Mouse (Mus musculus): ENCODE results near the gene Smad9.

Gene Smad9

GRCm38 (mm10) chr3:54755145-54756041 lies at the start of gene Smad9:
Gene Smad9 (plus strand): TSS chr3:54755582.
- peak; percentile 64 for DNase-seq

DNA sequence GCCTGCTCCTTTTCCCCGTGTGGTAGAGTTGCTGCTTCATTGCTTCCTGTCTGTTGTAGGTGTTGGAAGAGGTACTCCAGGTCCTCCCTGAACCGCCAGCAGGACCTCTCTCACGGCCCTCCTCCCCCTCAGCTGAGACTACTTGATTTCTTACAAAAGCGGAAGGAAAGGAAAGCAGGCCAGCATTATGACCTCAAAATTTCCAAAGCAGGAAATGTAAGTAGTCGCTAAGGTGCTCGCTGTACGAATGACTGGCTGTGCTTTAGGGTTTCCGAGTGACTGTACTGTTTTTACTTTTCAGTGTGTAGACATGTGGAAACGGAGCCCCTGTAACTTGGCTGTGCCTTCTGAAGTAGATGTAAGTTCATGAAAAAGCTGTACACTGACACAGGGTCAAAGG lies 46.4 kb upstream of the Smad9 start:
- no peak for DNase-seq

- DNase-seq: no peak
Observed at GRCm38 (mm10) chr3:54714253-54714652, 41.1 kb upstream of the Smad9 start, which contains the start of gene Gm21958. Gene Gm21958 (minus strand): TSS chr3:54714353.

DNA sequence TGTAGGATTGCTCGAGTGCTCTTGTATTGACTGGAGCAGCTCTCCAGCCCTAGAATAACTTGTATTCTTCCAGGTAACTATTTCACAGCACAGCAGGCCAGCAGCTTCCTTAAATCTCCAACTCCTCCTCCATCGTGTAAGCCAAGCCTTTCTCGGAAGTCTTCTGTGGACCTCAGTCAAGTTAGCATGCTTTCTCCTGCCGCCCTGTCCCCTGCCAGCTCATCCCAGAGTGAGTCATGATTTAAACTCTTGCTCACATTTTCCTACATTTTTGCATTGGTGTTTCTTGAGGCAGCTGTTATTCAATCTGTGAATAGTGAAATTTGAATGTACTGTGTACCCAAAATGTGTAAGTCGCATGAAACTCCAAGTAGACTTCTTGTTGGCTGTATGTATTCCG lies 39.9 kb upstream of the Smad9 start:
- DNase-seq: no peak

GRCm38 (mm10) chr3:54717348-54717747 lies 38.0 kb upstream of the Smad9 start:
- DNase-seq: no peak

- no peak for DNase-seq
Observed at GRCm38 (mm10) chr3:54718947-54719346, 36.4 kb upstream of the Smad9 start.

DNA sequence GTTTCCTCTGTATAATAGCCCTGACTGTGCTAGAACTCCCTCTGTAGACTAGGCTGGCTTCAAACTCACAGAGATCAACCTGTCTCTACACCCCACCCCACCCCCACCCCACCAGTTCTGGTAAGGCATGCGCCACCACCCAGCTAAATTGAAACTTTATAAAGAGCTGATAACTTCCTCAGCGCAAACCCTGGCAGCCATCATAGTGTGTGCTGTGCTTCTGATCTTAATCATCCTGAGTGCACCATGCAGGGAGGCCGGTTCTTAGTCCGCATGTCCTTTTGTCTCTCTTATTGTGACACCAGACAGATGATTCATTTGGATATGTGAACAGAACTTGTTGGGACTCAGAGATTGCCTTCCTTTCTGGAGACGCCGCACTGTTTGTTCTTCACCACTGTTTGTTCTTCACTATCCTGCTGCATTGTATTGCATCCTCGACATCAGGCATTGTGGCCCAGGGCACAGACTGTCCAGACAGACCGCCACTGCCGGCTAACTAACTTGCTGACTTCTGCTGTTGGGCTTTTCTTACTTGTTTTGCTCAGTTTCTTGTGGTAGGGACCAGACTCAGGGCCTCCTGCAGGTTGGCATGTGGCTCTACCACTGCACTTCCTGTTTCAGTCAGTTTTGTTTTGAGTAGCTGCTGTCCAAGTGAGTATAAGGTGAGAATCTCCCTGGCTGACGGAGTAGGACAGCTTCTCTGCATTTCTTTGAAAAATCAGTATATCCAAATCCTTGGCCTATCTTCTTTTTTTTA lies 31.5 kb upstream of the Smad9 start:
- no peak for DNase-seq

DNA sequence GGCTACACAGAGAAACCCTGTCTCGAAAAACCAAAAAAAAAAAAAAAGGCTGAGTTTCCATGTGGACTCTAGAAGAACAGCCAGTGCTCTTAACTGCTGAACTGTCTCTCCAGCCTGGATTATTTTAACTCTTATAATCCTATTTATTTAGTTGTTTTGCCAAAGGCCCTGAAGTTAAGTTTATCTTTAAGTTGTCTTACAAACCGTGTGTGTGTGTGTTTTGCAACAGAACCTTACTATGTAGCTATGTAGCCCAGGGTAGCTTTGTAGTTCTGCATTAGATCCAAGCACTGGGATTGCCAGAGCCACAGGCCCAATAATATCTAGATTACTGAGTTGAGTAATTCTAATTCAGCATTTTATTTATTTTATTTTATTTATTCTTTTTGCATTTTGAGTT lies 30.0 kb upstream of the Smad9 start:
- no peak for DNase-seq

GRCm38 (mm10) chr3:54727588-54727987 lies 27.8 kb upstream of the Smad9 start:
- DNase-seq: no peak

GRCm38 (mm10) chr3:54728100-54728499 lies 27.3 kb upstream of the Smad9 start:
- no peak for DNase-seq

DNA sequence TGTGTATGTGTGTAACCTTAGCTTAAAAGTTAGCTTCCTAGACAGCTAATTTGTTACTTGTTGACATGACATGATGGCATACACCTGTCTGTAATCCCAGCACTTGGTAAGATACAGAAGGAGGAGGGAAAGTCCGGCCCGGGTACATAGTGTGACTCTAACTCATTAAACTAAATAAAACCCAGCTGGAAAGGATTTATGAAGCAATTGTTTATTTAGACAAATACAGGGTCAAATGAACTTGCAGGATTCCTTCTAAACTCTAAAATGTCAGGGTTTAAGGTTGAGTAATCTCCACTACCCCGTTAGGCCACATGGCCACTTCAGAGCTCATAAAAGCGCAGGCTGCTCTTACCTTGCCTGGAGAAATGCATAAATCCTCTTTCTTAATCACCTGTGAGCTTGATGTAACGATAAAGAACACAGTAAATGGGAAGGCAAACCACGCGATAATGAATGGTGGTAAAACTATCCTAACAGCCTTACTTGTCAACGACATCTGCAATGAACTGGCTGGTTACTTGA lies 23.7 kb upstream of the Smad9 start:
- DNase-seq: no peak

DNA sequence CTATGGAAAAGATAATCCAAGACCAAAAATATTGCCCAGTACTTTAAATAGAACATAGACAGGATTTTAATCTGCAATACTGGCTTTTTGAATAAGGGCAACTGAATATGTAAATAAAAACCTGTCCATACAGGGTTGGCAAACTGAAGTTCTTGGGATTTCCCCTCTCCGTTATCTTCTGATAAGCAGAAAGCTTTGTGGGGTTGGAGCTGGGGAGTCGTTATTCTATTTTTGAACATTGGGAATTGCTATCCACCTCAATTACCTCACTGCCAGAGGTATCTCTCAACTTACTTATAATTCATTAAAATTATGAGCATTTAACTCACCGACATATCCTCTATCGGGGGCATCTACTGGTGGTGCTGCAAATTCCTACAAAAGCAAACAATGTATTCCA lies 23.0 kb upstream of the Smad9 start:
- DNase-seq: no peak

DNA sequence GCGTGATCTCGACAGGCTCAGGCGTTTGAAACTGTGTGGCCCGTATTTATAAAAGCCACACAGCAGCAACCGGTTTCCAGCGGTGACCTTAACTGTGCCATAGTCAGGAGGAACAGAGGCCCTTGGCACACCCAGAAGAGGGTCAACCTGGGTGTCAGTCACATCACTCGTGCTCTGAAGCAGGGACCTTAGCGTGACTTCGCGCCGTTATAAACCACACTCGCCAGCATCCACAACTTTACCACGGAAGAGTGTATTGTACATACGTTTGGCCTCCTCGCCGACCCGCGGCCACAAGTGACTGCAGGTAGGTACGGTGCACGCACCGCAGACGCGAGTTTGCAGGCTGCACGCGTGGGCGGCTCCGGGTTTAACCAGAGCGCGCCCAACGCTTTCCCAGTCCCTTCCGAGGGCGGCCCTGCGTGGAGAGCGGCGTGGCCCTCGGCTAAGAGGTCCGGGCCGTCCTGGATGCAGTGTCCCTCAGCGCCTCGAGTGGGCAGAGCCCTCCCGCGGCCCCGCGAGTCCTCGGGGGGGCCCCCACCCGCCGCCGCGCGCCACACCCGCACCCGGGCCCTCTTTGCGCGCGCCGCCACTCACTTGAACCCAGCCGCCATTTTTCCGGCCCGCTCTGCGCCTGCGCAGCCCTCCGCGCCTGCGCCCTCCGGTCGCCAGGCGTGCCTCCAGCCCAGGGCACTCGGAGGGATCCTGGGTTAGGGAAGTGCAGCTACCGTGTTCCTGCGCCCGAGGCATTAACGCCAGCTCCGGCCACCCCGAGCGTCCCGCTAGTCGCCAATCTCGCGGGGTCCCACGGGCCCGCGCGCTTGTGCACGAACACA lies 20.8 kb upstream of the Smad9 start:
- DNase-seq: peak; percentile 90

- peak; percentile 92 for DNase-seq
Observed at GRCm38 (mm10) chr3:54735247-54736046, 19.9 kb upstream of the Smad9 start, which contains the start of the genes Exosc8 and Alg5. Gene Exosc8 (minus strand): TSS chr3:54735393. Gene Alg5 (plus strand): TSS chr3:54735539.

- no peak for DNase-seq
Observed at GRCm38 (mm10) chr3:54736101-54736927, 19.1 kb upstream of the Smad9 start.

DNA sequence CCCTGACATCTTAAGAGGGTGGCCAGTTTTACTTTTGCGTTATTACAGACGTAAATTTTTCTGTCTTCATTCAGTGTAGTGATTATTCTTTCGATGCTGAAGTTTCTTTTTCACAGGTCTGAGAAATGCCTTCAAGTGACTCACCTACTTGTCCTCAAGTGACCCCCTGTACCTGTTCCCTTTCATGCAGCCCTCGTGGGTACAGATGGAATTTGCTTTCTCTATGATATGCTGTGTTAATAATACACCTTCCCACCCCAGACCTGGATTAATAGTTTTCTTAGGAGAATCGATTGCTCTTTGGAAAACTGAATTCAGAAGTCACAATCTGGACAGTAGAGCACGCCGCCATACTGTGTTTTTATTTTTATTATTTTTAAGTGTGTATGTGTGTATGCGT lies 18.1 kb upstream of the Smad9 start:
- DNase-seq: no peak

- DNase-seq: no peak
Observed at GRCm38 (mm10) chr3:54741965-54742364, 13.4 kb upstream of the Smad9 start.

DNA sequence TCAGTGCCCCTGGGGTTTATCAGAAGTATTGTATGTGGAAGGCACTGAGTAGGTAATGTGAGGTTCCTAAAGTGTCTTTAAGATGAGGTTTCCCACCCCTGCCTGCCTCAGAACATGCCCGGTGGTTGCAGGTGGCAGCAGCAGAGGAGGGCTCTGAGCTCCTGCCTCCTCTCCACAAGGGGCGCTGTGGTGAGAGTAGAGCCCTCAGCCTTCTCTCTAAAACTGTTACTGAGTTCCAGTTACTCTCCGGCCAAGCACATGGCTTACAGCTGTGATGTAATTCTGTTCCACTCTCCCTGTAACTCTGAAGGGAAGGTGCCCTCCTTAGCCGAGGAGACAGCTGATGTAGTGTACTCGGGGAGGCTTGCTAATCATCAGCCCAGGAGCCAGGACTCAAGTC lies 9.6 kb upstream of the Smad9 start:
- peak; percentile 34 for DNase-seq

DNA sequence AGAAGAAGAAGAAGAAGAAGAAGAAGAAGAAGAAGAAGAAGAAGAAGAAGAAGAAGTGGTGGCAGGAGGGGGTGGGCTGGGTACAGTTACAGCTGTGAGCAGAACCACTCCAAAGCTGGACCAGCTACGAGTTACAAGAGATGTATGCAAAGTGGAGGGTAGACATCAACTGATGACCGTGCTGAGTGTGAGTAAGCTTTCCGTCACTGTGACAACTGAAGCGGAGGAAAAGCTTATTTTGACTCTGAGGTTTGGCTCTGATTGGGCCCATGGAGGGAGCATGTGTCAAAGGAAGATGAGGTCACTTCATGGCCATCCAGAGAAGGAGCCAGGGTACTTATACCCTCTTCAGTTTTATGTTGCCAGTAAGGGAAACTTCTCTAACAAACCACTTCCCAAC lies 2.0 kb upstream of the Smad9 start:
- DNase-seq: no peak

DNA sequence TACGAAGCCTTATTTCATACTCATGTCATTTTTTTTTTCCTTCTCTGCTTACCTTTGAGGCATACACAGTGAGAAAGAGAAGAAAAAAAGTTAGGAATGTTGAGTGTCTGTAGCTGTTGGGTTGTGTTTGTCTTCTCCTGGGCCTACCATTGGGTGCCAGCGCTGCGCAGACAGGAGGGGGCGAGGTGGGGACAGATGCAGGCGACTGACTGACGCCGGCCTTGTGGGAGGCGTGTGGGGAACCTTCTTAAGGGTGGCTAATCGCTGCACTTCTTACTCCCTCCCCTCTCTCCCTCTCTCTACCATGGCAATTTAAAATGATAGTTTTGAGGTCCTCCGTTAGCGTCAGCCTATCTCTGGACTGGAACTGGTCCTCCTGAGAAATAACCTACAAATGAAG lies 676 bp downstream of the Smad9 start:
- peak; percentile 51 for DNase-seq

DNA sequence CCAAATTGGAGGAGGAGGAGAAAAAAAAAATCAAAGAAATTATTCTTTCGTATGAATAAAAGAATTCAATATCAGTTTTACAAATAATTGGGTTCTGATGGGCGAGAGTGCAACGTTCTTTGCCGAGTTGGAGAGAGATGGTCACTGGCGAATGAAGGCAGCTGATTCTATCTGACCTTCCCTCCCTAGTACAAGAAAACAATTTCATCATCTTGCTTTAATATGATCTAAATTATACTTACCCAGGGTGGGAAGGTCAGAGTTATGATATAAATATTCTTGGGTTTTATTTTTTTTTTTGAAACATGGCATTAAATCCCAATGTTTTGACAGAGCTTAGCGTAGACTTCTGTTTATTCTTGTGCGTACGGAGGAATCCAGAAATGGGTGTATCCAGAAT lies 2.1 kb downstream of the Smad9 start:
- no peak for DNase-seq
